Comparison of ENCODE assay signal across 8 mouse cellular contexts in genomic region chr4:63307175-63308062, GRCm38 (mm10). TPM values are rescaled to one million over a fixed set of nuclear protein-coding genes. Genes with fewer than 3 reads are reported as not detected.
DNase-seq lines count a peak whose midpoint lies in the region; ATAC-seq lines count a peak whose summit lies in the region.

No protein-coding gene starts in this region.

- no peak overlapping the region for H3K4me3 ChIP-seq in forebrain, embryonic 12.5 days (replicated peaks)
- H3K4me3 ChIP-seq in neural tube, embryonic 15.5 days (replicated peaks): no peak overlapping the region

- H3K9me3 ChIP-seq in forebrain, embryonic 12.5 days: no peaks in the 10 kb centered on the region
- no peaks in the 10 kb centered on the region for H3K9me3 ChIP-seq in neural tube, embryonic 15.5 days (replicated peaks)

- no peak overlapping the region for H3K9ac ChIP-seq in forebrain, embryonic 12.5 days
- no peak overlapping the region for H3K9ac ChIP-seq in neural tube, embryonic 15.5 days (replicated peaks)

- no peak overlapping the region for H3K27ac ChIP-seq in forebrain, embryonic 12.5 days
- H3K27ac ChIP-seq in neural tube, embryonic 15.5 days (replicated peaks): no peak overlapping the region

- WGBS in forebrain, embryonic 12.5 days: 33% methylated on average over 21 of the region's 21 CpGs
- 37% methylated on average over 21 of the region's 21 CpGs for WGBS in large intestine, adult 2 months
- 36% methylated on average over 21 of the region's 21 CpGs for WGBS in neural tube, embryonic 15.5 days

- intact Hi-C loops in heart, postnatal 25 days (cut with DNase I): loop anchor here (1.0 to 5.0 kb wide), 2 partner anchors 35 to 92 kb away; no protein-coding TSS in a partner anchor

- no peak overlapping the region for H3K4me2 ChIP-seq in forebrain, embryonic 12.5 days
- H3K4me2 ChIP-seq in neural tube, embryonic 15.5 days: no peak overlapping the region

- DNase-seq in CD8-positive naive resting alpha-beta T cell, adult 2 months (ENCODE audit: low read depth in 2 of 2, low spot score in 2 of 2): peak; percentile 52 to 68
- peak; percentile 42 for DNase-seq in c-Kit-positive CD71-positive TER-119-negative erythroid progenitor cells, embryonic 14.5 days (ENCODE audit: low read depth)
- peak; percentile 66 for DNase-seq in heart, postnatal 25 days (ENCODE audit: low spot score)
- DNase-seq in large intestine, adult 2 months (ENCODE audit: low read depth, low spot score): peak; percentile 46
- peak; percentile 76 to 83 for DNase-seq in lung, adult 18-20 months
- DNase-seq in telencephalon, adult 2 months (ENCODE audit: low read depth, low spot score): peak; percentile 69

- no peaks in the 10 kb centered on the region for H3K4me1 ChIP-seq in forebrain, embryonic 12.5 days
- peaks cover 7% of the 10 kb centered on the region; the same call in 1 of the 2 replicates for H3K4me1 ChIP-seq in neural tube, embryonic 15.5 days

- ATAC-seq in forebrain, embryonic 12.5 days (ENCODE audit: low FRiP score): peak; percentile 61; the same call in 1 of the 2 replicates
- ATAC-seq in neural tube, embryonic 15.5 days (ENCODE audit: low FRiP score): peak; percentile 68

- no peaks in the 10 kb centered on the region for H3K36me3 ChIP-seq in forebrain, embryonic 12.5 days (replicated peaks)
- H3K36me3 ChIP-seq in neural tube, embryonic 15.5 days: no peaks in the 10 kb centered on the region

- H3K27me3 ChIP-seq in forebrain, embryonic 12.5 days: no peaks in the 10 kb centered on the region
- H3K27me3 ChIP-seq in neural tube, embryonic 15.5 days (replicated peaks): no peaks in the 10 kb centered on the region

RNA-seq across cellular contexts. Expression of gene Orm1, which starts 36.9 kb away (rescaled TPM):
- not detected in 2 replicates for polyA plus RNA-seq in forebrain, embryonic 12.5 days (2016; fragmentation: Nextera tagmentation; extraction: Ambion mirVana)
- 1 to 10 TPM in 1 of 2 experiments, under 1 TPM in 1; 0.44 to 1.1 TPM for total RNA-seq in heart, postnatal 25 days (2021)
- 3.2 and 4.3 TPM in 2 replicates for polyA plus RNA-seq in large intestine, adult 2 months (2012; rRNA removed)
- polyA plus RNA-seq in neural tube, embryonic 15.5 days (2015; fragmentation: Nextera tagmentation; extraction: Ambion mirVana): not detected in 2 replicates

RNA-seq across cellular contexts. Expression of gene Orm3, which starts 48.5 kb away (rescaled TPM):
- polyA plus RNA-seq in forebrain, embryonic 12.5 days (2016; fragmentation: Nextera tagmentation; extraction: Ambion mirVana): not detected in 2 replicates
- total RNA-seq in heart, postnatal 25 days (2021): 1 to 10 TPM; 1.3 to 1.5 TPM
- polyA plus RNA-seq in large intestine, adult 2 months (2012; rRNA removed): 0.11 TPM in 1 of 2 replicates, not detected in the other
- not detected in 2 replicates for polyA plus RNA-seq in neural tube, embryonic 15.5 days (2015; fragmentation: Nextera tagmentation; extraction: Ambion mirVana)

RNA-seq across cellular contexts. Expression of gene Orm2, which starts 54.8 kb away (rescaled TPM):
- not detected in 2 replicates for polyA plus RNA-seq in forebrain, embryonic 12.5 days (2016; fragmentation: Nextera tagmentation; extraction: Ambion mirVana)
- total RNA-seq in heart, postnatal 25 days (2021): under 1 TPM; 0.50 to 0.60 TPM
- polyA plus RNA-seq in large intestine, adult 2 months (2012; rRNA removed): 0.15 and 0.21 TPM in 2 replicates
- polyA plus RNA-seq in neural tube, embryonic 15.5 days (2015; fragmentation: Nextera tagmentation; extraction: Ambion mirVana): not detected in 2 replicates
